Mouse (Mus musculus) heart, postnatal 10 days (tissue): ENCODE data around the gene Kcnmb1. TPM values are rescaled to one million over a fixed set of nuclear protein-coding genes. Genes with fewer than 3 reads are reported as not detected.

Source experiments
- DNase-seq, 2 experiments: peaks; one replicate each; pipeline ENCODE4 v3.0.0; 2021
- intact Hi-C: fragments of 180-260 bp; cut with DNase I; formaldehyde crosslinking; loops from one replicate; pipeline ENCODE4 v1.15.1; 2025
- total RNA-seq, 2 experiments: library from RNA; stranded (reverse); gene quantifications; 2 replicates each; pipeline ENCODE4 v1.2.3; 2021

The Kcnmb1 gene
- total RNA-seq, 2 experiments from 2014 or later = 0.99 to 1.2 TPM

GRCm38 (mm10) chr11:33943565-33943964, 19.2 kb upstream of the Kcnmb1 start:
- intact Hi-C loops = no loop called here
- no peak for DNase-seq

- DNase-seq = peak in 1 of 2 experiments; percentile 13
- intact Hi-C loops = no loop called here
These were observed 18.6 kb upstream of the Kcnmb1 start for GRCm38 (mm10) chr11:33944067-33944785.

- intact Hi-C loops = no loop called here
- DNase-seq = no peak
These were observed 18.0 kb upstream of the Kcnmb1 start for GRCm38 (mm10) chr11:33944786-33945328.

DNA sequence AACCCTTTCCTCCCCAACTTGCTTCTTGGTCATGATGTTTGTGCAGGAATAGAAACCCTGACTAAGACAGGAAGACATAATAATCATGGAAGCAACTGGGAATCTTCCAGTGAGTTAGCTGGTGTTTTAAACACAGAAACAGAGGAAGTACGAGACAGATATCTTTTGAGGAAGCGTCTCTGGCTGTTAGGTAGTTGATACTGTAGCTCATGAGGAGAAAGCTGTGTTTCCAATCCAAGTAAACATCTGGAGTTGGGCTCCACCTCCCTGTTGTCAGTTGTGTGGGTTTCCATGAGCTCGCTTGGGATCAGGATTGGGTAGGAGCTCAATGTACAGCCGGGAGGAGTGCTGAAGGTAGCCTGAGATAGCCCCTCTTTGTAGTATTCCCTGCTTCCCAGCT, 16.3 kb upstream of the Kcnmb1 start:
- intact Hi-C loops = no loop called here
- DNase-seq = no peak

DNA sequence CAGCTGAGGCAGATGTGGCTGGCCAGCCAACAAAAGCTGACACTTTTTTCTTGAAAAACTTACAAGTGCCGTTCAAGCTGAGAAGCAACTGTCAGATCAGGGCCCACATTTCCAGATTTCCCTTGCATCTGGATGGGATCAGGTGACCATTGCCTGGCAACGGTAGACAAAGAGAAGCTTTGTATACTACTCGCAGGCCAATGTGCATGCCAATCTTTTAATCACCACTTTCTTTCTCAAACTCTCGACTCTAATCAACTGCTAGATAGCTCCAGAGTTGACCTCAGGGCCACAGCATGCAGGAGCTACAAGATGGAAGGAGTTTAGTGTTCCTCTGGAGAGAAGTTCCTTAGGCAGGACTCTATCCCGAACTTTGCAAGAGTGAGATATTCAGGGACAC, 11.7 kb upstream of the Kcnmb1 start:
- intact Hi-C loops = loop anchor here (10.0 kb wide), 1 partner anchor 264 kb away; no protein-coding TSS in a partner anchor

DNA sequence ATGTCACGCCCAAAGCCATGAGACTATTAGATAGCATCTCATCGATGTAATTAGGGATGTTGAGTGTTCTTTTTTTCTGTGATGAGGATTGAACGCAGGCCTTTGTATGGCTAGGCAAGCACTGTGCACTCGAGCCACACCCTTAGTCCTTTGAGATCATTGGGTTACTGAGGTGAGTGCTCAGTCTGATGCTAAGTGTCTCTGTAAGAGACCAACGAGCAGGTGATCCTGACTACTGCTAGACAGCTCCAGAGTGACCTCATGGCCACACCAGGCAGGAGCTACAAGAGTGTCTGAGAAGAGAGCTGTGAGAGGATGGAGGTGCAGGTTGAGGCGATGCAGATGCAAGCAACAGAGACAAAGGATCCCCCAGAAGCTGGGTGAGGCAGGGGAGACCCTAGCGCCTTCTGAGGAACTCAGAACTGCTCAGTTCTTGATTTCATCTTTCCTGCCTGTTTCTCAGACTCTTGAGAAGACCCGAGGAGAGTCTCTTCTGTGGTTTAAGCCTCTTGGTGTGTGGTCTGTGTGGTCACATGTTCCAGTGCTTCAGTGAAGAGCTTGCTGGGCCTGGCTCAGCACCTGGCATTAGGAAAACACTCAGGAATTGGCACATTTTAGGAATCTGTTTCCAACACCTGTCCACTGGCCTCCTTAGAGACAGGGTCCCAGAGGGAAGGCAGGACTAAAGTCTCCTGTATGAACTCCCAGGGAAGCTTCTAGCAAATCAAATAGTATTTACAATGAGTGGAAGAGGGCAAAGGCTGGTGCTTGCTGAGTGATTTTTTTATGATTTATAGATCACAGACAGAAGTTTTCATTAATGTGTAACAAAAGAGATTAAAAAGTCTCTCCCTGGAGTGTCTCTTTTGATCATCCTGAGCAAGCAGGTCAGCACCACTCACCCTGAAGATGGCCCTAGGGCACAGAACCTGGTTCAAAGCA, 10.9 kb upstream of the Kcnmb1 start:
- intact Hi-C loops = loop anchor here (10.0 kb wide), 1 partner anchor 263 kb away; no protein-coding TSS in a partner anchor
- no peak for DNase-seq

More for the DNA sequence above, 11.7 kb upstream of the Kcnmb1 start:
- no peak for DNase-seq

DNA sequence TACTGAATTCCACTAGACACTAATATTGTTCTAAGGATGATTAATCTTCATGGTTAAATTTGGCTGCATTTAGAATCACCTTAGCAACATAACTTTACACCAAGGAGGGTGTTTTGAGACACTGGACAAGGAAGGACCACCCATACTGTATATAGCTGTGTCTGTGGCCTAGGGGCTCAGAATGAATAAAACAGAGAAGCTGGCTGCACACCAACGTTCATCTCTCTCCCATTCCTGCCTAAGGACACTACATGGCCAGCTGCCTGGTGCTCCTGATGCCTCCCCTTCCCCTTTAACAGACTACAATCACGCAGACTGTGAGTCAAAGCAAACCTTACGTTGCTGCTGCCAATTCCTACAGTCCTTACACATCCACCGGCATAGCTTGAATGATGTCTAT, 6.8 kb upstream of the Kcnmb1 start:
- intact Hi-C loops = loop anchor here (5.0 to 10.0 kb wide), 2 partner anchors 131 to 259 kb away; no protein-coding TSS in a partner anchor
- no peak for DNase-seq

- DNase-seq = no peak
- intact Hi-C loops = loop anchor here (5.0 to 10.0 kb wide), 2 partner anchors 131 to 258 kb away; no protein-coding TSS in a partner anchor
These were observed 6.2 kb upstream of the Kcnmb1 start for GRCm38 (mm10) chr11:33956623-33957022.

DNA sequence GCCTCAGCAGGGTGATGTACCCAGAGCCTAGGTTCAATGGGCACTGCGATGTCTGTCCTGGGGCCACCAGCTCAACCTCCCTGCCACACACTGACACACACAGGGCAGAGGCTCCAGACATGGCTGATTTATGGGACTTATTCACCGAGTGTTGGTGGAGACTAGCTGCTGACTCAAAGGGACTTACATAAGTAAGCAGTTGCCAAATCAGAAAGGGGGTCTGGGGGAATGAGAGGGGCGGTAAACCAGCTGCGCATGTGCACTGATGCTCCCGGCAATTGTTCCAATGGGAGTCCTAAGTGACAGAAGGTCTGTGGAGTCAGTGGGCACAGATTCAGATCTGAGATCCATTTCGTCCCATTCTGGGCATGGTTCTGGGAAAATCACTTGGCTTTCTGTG, 5.2 kb upstream of the Kcnmb1 start:
- intact Hi-C loops = loop anchor here (5.0 to 10.0 kb wide), 2 partner anchors 130 to 257 kb away; no protein-coding TSS in a partner anchor

DNA sequence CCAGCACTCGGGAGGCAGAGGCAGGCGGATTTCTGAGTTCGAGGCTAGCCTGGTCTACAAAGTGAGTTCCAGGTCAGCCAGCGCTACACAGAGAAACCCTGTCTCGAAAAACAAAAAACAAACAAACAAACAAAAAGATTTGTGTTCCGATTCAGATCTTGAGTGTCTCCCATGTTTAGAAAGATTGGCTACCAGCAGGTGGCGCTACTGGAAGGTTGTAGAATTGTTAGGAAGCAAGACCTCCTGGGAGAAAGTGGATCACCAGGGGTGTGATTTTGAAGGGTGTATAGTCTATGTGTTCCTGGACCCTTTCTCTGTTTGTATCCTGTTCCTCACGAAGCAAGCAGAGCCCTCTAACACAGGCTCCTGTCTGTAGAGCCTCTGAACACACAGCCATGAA, 4.1 kb upstream of the Kcnmb1 start:
- intact Hi-C loops = loop anchor here (5.0 to 10.0 kb wide), 2 partner anchors 129 to 256 kb away; no protein-coding TSS in a partner anchor

More for the DNA sequence above, 5.2 kb upstream of the Kcnmb1 start:
- DNase-seq = no peak

GRCm38 (mm10) chr11:33962178-33962577, 635 bp upstream of the Kcnmb1 start:
- intact Hi-C loops = no loop called here
- DNase-seq = no peak

More for the DNA sequence above, 4.1 kb upstream of the Kcnmb1 start:
- peak; percentile 18 to 67 for DNase-seq

- DNase-seq = no peak
- intact Hi-C loops = no loop called here
These were observed 2.6 kb downstream of the Kcnmb1 start for GRCm38 (mm10) chr11:33965380-33965779.

DNA sequence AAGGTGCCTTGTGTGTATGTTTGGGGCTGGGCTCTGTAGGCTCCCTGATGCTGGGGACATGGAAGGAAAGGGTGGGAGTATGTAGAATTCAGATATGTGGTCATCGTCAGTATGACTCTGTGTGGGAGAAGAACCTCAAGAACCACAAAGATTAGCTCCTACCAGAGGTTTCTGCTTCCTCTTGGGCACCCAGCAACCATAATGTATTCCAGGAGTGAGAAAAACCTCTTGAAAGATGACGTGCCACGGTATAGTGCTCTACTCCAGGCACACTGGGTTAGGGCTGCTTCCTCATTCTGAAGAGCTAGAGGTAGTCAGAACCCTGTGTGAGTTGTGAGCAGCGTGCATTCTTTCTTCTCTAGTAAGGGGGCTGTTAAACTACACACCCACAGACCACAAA, 4.9 kb downstream of the Kcnmb1 start:
- no peak for DNase-seq
- intact Hi-C loops = no loop called here

DNA sequence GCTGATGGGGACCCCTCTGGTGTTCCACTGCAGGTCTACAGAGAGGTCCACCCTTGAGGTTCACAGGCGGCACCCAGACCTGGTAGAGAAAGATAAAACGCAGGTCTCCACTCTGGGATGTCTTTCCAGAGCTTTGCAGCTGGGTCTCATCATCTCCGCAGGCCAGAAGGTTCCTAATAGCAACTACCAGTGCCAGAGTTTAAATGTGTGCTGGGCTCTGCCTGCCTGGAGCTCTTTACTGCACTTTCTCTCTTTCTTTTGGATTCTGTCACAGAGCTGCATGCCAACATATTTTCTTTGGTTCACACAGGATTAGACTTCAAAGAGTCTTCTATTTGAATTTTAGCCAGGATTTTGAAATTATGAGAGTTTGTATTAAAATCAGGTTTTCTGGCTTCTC, 6.4 kb downstream of the Kcnmb1 start:
- no peak for DNase-seq
- intact Hi-C loops = no loop called here

DNA sequence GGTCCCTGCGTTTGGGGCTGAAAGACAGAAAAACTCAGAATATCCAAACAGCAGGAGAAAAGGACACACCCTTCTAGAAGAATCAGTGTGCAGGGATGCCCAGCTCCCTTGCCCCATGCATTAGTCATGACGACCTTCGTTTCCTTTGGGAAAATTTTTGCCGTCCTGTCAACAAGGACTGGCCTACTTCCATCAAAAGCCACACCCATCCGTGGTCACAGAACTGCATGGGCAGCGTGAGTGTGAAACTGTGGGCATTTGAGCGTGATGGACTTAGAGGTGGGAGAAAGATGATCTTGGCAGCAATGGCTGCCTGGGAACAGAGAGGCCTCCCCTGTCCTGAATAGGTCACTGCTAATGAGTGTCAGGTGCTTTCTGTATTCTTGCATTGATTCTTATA, 9.3 kb downstream of the Kcnmb1 start:
- intact Hi-C loops = no loop called here

DNA sequence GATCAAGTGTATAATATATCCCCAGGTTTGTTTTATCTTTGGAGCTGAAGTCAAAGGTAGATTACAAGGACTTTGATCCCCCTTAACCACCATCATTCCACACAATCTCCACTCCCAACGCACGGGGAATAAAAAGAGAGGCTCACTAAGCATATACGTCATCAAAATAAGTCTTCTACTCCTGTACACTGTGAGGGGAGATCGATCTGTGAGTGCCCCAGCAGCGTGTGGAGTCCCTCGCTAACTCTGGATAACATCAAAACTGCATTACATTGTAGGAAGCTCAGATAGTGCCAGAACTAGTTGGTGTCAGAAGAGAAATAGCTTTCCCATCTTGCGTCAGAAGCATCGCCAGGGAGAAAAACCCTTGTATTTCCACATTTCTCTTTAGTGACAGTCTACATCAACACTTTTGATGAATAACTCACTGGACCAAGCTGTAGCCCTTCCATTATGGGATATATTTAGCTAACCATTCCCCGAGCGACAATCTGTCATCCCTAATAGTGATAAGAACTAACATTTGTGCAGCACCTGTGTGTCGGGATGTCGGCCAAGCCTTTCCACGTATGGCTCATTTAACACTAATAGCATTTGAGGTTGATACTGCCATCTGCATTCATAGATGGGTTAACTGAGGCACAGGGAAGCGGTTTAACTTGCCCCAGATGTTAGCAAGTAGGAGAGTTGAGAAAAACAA, 11.7 kb downstream of the Kcnmb1 start:
- no peak for DNase-seq
- intact Hi-C loops = no loop called here

More for the DNA sequence above, 9.3 kb downstream of the Kcnmb1 start:
- DNase-seq = no peak

GRCm38 (mm10) chr11:33975121-33975520, 12.3 kb downstream of the Kcnmb1 start:
- intact Hi-C loops = no loop called here
- DNase-seq = no peak

DNA sequence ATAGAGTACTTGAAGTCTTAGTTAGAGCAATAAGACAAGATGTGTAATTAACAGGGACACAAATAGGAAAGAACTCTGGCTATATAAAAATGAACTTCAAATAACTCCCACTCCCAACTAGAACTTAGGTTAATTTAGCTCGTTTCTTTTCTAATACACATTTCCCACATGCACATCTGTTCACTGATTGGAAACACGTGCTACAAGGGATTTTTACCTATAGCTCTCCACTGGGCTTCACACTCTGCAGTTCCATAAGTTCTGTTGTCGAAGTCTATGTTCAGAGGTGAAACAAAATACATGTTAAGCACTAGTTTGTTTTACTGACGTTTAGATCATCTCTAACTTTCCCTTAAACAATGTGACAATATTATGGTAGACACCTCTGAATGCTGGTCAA, 17.3 kb downstream of the Kcnmb1 start:
- intact Hi-C loops = no loop called here
- DNase-seq = no peak

DNA sequence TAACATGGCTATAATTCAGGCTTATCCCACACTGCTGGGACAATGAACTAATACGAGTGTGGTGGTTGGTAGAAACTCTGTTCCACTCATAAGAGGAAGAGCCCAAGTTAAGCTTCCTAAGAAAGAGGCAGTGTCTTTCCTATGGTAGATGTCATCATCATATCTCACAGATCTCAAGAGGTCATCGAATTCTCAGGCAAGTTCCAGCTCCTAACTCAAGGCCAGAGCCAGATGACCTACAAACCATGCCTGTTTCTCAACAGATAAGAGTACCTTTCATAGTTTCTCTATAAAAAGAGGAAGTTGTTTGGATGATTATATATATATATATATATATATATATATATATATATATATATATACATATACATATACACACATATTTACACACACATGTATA, 23.7 kb downstream of the Kcnmb1 start:
- intact Hi-C loops = no loop called here
- no peak for DNase-seq

DNA sequence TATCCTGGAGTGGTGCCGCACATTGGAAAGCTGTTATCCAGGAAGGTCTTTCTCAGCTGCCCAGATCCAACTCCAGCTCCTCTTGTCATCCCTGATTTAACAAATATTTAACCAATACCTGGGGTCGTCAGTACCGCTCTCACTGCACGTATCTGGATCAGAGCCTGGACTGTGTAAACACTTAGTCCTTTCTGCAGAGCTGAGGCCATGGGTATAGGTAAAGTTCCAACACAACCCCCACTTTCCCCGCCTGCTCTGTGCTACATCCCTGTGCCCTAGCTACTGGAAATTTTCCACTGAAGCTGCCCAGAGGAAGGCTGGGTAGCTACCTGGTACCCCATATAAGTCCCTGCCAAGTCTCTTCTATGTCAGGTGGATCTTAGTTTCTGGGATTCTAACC, 27.2 kb downstream of the Kcnmb1 start:
- no peak for DNase-seq
- intact Hi-C loops = no loop called here
